Mouse (Mus musculus): ENCODE measurements around the gene Prf1.
A peak's percentile ranks its signal among the peaks of the same experiment; 100 is the strongest.

The Prf1 gene

GRCm38 (mm10) chr10:61290016-61290415, 7.6 kb upstream of the Prf1 start:
- DNase-seq (ENCODE audit: low read depth), result no peak

GRCm38 (mm10) chr10:61290479-61290878, 7.2 kb upstream of the Prf1 start:
- DNase-seq (ENCODE audit: low read depth), result no peak

- DNase-seq (ENCODE audit: low read depth), result no peak
Measured at GRCm38 (mm10) chr10:61294242-61294641, 3.4 kb upstream of the Prf1 start.

- DNase-seq (ENCODE audit: low read depth), result peak; percentile 40
Measured at GRCm38 (mm10) chr10:61296713-61297445, 754 bp upstream of the Prf1 start.

DNA sequence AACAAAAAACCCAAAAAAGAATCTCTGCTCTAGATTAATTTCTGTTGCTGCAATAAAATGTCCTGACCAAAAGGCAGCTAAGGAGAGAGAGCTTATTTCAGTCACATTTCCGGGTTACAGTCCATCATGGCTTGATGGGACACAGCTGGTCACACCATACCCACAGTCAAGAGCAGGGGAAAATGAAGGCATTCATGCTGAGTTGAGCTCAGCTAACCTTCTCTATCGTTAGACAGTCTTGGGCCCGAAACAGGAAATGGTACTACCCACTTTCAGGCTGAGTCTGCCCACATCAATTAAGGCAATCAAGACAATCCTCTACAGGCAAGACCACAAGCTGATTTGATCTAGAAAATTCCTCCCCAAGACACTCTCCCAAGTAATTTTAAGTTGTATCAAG, 3.4 kb downstream of the Prf1 start:
- peak; percentile 32 for DNase-seq (ENCODE audit: low read depth)

DNA sequence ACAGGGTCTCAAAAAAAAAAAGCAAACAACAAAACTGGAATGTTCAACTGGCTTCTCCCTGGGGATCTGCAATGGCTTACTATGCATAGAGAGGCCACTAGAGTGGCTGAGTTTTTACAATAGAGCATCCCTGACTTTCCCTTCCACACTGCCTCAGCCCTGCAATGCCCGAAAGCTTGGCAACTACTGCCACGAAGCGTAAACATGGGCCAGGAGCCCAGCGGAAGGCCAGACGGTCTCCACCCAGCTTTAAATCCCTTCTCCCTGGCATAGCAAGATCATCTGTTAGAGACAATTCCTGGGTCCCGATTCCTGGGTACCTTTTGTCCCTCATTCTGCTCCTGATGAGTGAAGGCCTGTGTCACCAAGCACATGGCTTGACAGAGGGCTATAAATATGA, 6.4 kb downstream of the Prf1 start:
- no peak for DNase-seq (ENCODE audit: low read depth)

DNA sequence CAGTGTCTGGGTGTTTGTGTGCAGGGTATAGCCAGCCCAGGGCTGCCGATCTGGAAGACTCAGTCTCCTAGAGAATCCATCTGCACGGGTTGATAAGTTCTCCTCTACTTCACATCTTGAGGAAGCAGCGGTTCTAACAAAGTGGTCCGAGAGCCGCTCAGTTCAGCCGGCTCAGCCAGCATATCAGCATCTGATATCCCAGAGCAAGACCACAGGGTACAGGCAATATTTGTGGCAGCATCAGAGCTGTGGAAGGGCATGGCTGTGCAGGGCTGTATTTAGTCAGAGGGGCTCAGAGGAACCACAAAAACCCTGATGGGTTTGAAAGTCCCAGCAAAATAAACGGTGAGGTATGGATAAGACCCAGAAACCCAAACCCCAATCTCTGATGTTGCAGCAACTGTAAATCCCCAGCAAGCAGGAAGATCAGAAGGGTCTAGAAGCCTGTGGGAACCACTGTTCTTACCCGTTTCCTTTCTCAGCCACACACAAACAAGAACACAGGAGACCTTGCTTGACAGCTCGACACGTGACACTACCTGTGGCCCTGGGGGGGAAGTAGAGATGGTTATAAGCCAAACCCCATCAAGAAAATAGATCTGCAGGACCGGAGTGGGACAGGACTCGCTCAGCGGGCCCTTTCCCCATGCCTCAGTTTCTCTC, 8.4 kb downstream of the Prf1 start:
- peak; percentile 22 for DNase-seq (ENCODE audit: low read depth)

DNA sequence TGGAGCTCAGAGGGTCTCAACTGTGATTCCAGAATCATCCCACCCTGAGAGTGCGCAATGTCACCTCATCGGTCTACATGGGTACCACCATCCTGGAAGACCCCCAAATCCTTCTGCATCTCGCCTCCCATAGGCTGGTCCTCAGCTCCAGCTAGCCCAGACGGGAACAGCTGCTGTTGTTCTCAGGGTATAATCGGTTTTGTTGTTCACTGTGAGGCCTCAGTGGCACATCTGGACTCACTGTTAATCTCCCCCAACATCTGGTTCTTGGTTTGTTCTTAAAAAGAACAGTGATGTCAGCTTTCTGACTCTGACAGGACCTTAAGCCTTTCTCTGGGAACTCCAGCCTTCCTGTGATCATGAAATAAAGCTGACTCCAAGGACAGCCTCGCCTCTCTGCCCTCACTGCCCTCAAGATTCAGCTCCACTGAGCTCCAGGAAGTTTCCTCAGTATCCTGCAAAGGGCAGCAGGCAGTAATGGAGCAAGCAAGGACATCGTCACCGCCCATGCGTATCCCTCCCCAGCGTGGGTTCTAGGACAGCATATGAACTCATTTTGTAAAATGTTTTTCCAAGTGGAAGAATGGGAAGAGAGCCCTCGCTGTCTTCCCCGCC, 11.2 kb downstream of the Prf1 start:
- DNase-seq (ENCODE audit: low read depth), result no peak

DNA sequence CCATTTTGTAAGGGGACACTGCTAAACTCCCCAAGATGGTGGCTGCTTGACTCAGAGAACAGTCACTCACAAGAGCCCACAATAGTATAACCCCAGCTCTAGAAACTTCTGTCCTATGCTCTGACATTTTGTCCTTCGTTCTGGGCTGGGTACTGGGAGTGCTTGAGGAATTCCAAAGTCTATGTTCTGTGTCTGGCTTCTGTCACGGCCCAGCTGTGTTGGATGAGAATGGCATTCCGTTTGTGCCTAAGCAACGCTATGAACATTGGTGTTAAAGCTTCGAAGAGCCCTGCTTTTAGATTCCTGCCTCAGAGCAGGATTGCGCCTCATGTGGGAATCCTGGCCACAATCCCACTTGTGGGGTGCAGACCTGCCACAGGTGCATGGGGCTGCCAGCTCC, 14.5 kb downstream of the Prf1 start:
- no peak for DNase-seq (ENCODE audit: low read depth)

- DNase-seq (ENCODE audit: low read depth), result no peak
Measured at GRCm38 (mm10) chr10:61312754-61313153, 15.1 kb downstream of the Prf1 start.

DNA sequence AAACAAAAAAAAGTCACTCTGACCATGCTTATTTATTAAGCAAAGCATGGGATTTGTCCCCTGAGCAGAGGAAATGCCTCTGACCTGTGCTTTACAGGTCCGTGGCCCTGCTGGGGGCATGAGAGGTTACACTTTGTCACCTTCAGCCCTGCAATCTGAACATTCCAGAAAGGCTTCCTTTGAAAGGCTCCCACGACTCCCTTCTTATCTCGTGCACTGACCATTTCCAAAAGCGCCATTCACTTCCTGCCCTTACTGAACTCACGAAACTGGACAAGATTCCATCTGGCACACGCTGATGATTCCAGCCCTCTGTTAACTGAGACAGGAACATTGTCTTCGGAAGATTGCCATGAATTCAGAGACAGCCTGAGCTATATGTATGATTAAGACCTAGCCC, 16.1 kb downstream of the Prf1 start:
- no peak for DNase-seq (ENCODE audit: low read depth)

DNA sequence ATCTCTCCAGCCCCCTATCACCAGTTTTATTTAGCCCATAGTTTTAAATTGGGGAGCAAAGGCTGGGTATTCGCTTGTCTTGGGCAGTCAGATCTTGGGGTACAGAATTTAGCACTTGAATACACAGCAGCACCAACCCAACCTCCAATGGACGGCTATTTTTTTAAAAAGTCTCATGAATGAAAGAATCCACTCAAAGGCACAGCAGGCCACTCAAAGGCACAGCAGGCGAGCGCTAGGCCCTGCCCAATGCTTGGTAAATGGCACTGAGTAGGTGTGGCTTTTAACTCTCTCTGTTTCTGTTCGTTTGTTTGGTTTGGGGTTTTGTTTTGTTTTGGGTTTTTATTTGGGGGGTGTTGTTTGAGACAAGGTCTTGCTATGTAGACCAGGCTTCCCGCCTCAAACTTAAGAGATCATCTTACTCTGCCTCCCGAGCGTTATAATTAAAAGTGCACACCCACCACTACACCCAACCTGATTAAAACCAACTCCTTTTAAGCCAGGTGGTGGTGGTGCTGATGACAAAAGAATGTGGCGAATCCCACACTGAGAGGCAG, 17.8 kb downstream of the Prf1 start:
- DNase-seq (ENCODE audit: low read depth), result no peak

DNA sequence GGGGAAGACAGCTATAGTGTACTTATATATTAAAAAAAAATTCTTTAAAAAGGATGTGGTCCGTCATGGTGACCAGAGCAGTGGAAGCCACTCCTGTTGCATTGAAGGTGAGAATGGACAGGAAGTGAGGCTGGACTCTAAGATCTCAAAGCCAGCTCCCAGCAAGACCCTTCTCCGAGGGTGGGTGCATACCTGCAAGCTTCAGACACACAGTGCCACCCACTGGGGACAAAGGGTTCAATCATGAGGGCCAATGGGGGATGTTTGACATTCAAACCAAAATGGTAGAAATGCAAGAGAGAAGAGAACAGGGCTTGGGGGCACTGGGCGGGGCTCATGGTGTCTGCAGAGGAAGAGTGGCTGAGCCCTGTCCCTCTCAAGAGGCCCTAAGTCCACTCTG, 20.9 kb downstream of the Prf1 start:
- no peak for DNase-seq (ENCODE audit: low read depth)

GRCm38 (mm10) chr10:61324717-61325116, 27.1 kb downstream of the Prf1 start:
- DNase-seq (ENCODE audit: low read depth), result no peak

DNA sequence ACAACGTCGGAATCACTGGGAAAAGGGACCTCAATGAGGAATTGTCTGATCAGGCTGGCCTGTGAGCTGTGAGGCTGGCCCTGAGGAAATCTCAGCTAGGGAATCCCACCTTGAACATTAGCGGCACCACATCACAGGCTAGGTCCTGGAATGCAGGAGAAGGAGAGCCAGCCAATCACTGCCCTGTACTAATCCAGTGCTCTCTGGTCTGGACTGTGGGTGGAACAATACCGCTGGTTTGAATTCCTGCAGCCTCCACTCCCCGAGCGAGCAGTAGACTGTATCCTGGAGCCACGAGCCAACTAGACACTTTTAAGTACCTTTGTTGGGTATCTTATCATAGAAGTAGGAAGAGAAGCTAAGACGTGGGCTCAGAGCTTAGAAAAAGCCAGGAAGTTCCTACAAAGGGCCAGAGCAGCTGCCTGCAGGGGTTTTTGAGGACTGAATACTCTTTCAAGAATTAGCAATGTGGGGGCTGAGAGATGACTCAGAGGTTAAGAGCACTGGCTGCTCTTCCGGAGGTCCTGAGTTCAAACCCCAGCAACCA, 28.2 kb downstream of the Prf1 start:
- no peak for DNase-seq (ENCODE audit: low read depth)

DNA sequence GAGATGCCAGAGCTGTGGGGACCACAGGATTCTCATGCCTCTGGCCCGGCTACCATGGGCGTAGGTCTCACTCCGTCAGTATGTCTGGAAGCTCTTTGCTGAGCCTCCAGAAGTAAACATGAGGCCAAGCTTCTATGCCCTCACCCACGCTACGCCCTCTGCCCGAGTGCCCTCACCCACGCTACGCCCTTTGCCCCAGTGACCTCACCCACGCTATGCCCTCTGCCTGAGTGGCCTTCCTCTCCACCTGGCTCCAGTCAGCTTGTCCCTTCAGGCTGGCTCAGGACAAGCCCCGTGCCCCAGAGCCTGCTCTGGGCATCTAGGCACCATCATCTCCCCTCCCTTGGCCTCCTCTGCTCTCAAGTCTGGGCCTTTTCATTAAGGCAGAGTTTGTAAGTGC, 29.9 kb downstream of the Prf1 start:
- no peak for DNase-seq (ENCODE audit: low read depth)

- DNase-seq (ENCODE audit: low read depth), result no peak
Measured at GRCm38 (mm10) chr10:61328927-61329326, 31.3 kb downstream of the Prf1 start.

DNA sequence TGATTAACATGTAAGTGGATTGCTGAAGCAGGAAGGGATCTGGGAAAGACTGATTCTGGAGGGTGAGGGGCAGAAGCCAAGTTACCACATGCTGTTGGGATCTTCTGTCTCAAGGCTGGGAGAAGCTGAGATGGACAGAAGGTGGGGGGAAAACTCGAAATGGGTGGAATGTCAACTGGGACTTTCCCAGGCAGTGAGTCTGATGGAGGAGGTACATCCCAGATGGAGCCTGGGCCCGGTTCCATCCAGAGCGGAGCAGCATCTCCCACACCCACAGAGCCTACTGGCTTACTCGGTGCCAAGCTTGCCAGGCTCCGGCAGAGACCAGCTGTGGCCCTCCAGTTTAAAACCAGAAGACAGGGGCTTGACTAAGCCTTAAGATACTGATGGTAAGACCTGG, 33.4 kb downstream of the Prf1 start:
- DNase-seq (ENCODE audit: low read depth), result no peak

GRCm38 (mm10) chr10:61334545-61334944, 36.9 kb downstream of the Prf1 start:
- no peak for DNase-seq (ENCODE audit: low read depth)

- DNase-seq (ENCODE audit: low read depth), result peak; percentile 84
Measured at GRCm38 (mm10) chr10:61336137-61336536, 38.5 kb downstream of the Prf1 start.

GRCm38 (mm10) chr10:61336592-61336991, 39.0 kb downstream of the Prf1 start:
- no peak for DNase-seq (ENCODE audit: low read depth)

DNA sequence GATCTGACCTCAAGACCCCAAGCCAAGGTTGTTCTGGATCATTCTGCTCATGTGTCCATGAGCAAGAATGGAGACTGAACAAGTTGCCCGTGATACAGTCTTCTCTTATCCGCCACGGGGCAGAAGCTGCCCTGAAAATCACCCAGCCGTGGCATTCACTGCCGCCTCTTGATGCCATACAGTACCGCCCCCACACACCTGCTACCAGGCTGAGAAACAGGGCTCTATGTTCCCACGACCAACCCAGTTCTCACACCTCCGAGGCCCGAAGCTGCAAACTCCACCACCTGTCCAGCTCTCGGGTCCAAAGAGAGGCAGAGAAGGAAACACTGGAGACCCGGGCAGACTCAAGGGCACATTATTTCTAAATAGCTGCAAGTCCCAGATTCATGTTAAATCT, 40.0 kb downstream of the Prf1 start:
- no peak for DNase-seq (ENCODE audit: low read depth)

- no peak for DNase-seq (ENCODE audit: low read depth)
Measured at GRCm38 (mm10) chr10:61339216-61339615, 41.6 kb downstream of the Prf1 start.
